8 mouse cellular contexts compared by ENCODE assay signal in genomic region chr6:120356478-120356877, GRCm38 (mm10). TPM values are rescaled to one million over a fixed set of nuclear protein-coding genes. Genes with fewer than 3 reads are reported as not detected.
DNase-seq lines count a peak whose midpoint lies in the region; ATAC-seq and TF ChIP-seq lines count a peak whose summit lies in the region.

No protein-coding gene starts in this region.

- H3K27me3 ChIP-seq in lung, postnatal 0 days (replicated peaks; ENCODE audit: insufficient read depth, low read length) = no peaks in the 10 kb centered on the region
- no peaks in the 10 kb centered on the region for H3K27me3 ChIP-seq in limb, embryonic 10.5 days (ENCODE audit: low read depth, poor library complexity, severe bottlenecking)
- H3K27me3 ChIP-seq in neural tube, embryonic 15.5 days (replicated peaks) = no peaks in the 10 kb centered on the region

- no peak for TF ChIP-seq EP300 in lung, postnatal 0 days (IDR thresholded peaks at IDR 0.05)

- no peaks in the 10 kb centered on the region for H3K4me1 ChIP-seq in lung, postnatal 0 days (ENCODE audit: insufficient read depth, low read depth, low read length)
- H3K4me1 ChIP-seq in embryonic fibroblast, embryonic 13.5 days (ENCODE audit: control insufficient read depth, insufficient read depth, low read length) = no peaks in the 10 kb centered on the region
- peaks cover 7% of the 10 kb centered on the region for H3K4me1 ChIP-seq in limb, embryonic 10.5 days
- H3K4me1 ChIP-seq in neural tube, embryonic 15.5 days = peaks cover 9% of the 10 kb centered on the region

- TF ChIP-seq POLR2A in embryonic fibroblast, embryonic 13.5 days (IDR thresholded peaks at IDR 0.05; ENCODE audit: low read depth, low read length) = no peak

- no peak for DNase-seq in lung, postnatal 0 days (ENCODE audit: low spot score)
- no peak for DNase-seq in lung, postnatal 36 days
- no peak for DNase-seq in limb, embryonic 10.5 days (ENCODE audit: low spot score)
- DNase-seq in urinary bladder, adult 18-20 months (ENCODE audit: low spot score in 2 of 2) = no peak
- no peak for DNase-seq in layer of hippocampus, adult 9-11 months
- DNase-seq in layer of hippocampus, postnatal 36 days = no peak

- peak overlapping the region; percentile 52 for H3K9ac ChIP-seq in lung, postnatal 0 days (replicated peaks; ENCODE audit: low read depth)
- H3K9ac ChIP-seq in neural tube, embryonic 15.5 days (replicated peaks) = peak overlapping the region; percentile 33

- no peak for ATAC-seq in lung, postnatal 0 days
- ATAC-seq in neural tube, embryonic 15.5 days (ENCODE audit: low FRiP score) = no peak

- no peaks in the 10 kb centered on the region for H3K36me3 ChIP-seq in lung, postnatal 0 days (ENCODE audit: insufficient read depth, low read length)
- peaks cover 25% of the 10 kb centered on the region for H3K36me3 ChIP-seq in limb, embryonic 10.5 days
- no peaks in the 10 kb centered on the region for H3K36me3 ChIP-seq in neural tube, embryonic 15.5 days

- peak overlapping the region; percentile 50 for H3K4me3 ChIP-seq in lung, postnatal 0 days (ENCODE audit: low read depth, low read length)
- peak overlapping the region; percentile 71 for H3K4me3 ChIP-seq in embryonic fibroblast, embryonic 13.5 days (ENCODE audit: insufficient read depth, low read length)
- peak overlapping the region; percentile 71 for H3K4me3 ChIP-seq in limb, embryonic 10.5 days
- H3K4me3 ChIP-seq in neural tube, embryonic 15.5 days (replicated peaks) = peak overlapping the region; percentile 47

- no peak for TF ChIP-seq CTCF in lung, postnatal 0 days (IDR thresholded peaks at IDR 0.05)
- TF ChIP-seq CTCF in embryonic fibroblast, embryonic 13.5 days (IDR thresholded peaks at IDR 0.05; ENCODE audit: borderline replicate concordance, insufficient read depth, low read length) = no peak

- H3K4me2 ChIP-seq in lung, postnatal 0 days (replicated peaks; ENCODE audit: low read depth, low read length) = peak overlapping the region; percentile 62
- peak overlapping the region; percentile 64 for H3K4me2 ChIP-seq in neural tube, embryonic 15.5 days

- peak overlapping the region; percentile 79 for H3K27ac ChIP-seq in lung, postnatal 0 days (ENCODE audit: low read length)
- H3K27ac ChIP-seq in embryonic fibroblast, embryonic 13.5 days (ENCODE audit: insufficient read depth, low read length) = peak overlapping the region; percentile 68
- peak overlapping the region; percentile 88 for H3K27ac ChIP-seq in limb, embryonic 10.5 days
- H3K27ac ChIP-seq in neural tube, embryonic 15.5 days (replicated peaks) = no peak overlapping the region

- WGBS in lung, postnatal 0 days = 22% methylated on average over 5 of the region's 5 CpGs
- WGBS in limb, embryonic 10.5 days = 40% methylated on average over 5 of the region's 5 CpGs
- WGBS in neural tube, embryonic 15.5 days = 33% methylated on average over 5 of the region's 5 CpGs

- H3K9me3 ChIP-seq in lung, postnatal 0 days (ENCODE audit: low read length) = no peaks in the 10 kb centered on the region
- H3K9me3 ChIP-seq in limb, embryonic 10.5 days (replicated peaks) = no peaks in the 10 kb centered on the region
- H3K9me3 ChIP-seq in neural tube, embryonic 15.5 days (replicated peaks) = no peaks in the 10 kb centered on the region

RNA-seq across cellular contexts. Expression of gene Kdm5a, which starts 7.4 kb away (rescaled TPM):
- polyA plus RNA-seq in lung, postnatal 0 days (2015; fragmentation: Nextera tagmentation; extraction: Ambion mirVana) = 32.7 and 35.3 TPM in 2 replicates
- 45.3 and 51.6 TPM in 2 replicates for polyA plus RNA-seq in embryonic fibroblast, embryonic 13.5 days (2011; ENCODE audit: insufficient read length, low read depth, missing spikeins)
- 45.7 and 45.9 TPM in 2 replicates for polyA plus RNA-seq in limb, embryonic 10.5 days (2016; fragmentation: Nextera tagmentation; extraction: Ambion mirVana)
- 26.5 and 30.9 TPM in 2 replicates for polyA plus RNA-seq in neural tube, embryonic 15.5 days (2015; fragmentation: Nextera tagmentation; extraction: Ambion mirVana)
- 10 to 100 TPM; 41.4 to 44.0 TPM for total RNA-seq in layer of hippocampus, postnatal 36 days (2021)

RNA-seq across cellular contexts. Expression of gene Ccdc77, which starts 7.7 kb away (rescaled TPM):
- 8.6 and 9.2 TPM in 2 replicates for polyA plus RNA-seq in lung, postnatal 0 days (2015; fragmentation: Nextera tagmentation; extraction: Ambion mirVana)
- polyA plus RNA-seq in embryonic fibroblast, embryonic 13.5 days (2011; ENCODE audit: insufficient read length, low read depth, missing spikeins) = 9.2 and 10.0 TPM in 2 replicates
- polyA plus RNA-seq in limb, embryonic 10.5 days (2016; fragmentation: Nextera tagmentation; extraction: Ambion mirVana) = 25.6 and 29.4 TPM in 2 replicates
- polyA plus RNA-seq in neural tube, embryonic 15.5 days (2015; fragmentation: Nextera tagmentation; extraction: Ambion mirVana) = 11.1 and 16.5 TPM in 2 replicates
- 1 to 10 TPM; 5.6 to 9.6 TPM for total RNA-seq in layer of hippocampus, postnatal 36 days (2021)
